Mouse (Mus musculus): ENCODE measurements around the gene Gm12216. TPM values are rescaled to one million over a fixed set of nuclear protein-coding genes. Genes with fewer than 3 reads are reported as not detected.

Gm12216 gene
- polyA plus RNA-seq, 1 experiment from 2014 or later: 1.4 TPM

DNA sequence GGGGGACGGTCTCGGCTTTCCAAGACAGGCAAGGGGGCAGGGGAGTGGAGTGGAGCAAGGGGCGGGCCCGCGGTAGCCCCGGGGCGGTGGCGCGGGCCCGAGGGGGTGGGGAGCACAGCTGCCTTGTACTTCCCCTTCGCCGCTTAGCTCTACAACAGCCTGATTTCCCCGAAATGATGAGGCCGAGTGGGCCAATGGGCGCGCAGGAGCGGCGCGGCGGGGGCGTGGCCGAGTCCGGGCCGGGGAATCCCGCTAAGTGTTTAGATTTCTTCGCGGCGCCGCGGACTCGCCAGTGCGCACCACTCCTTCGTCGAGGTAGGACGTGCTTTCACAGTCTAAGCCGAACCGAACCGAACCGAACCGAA lies 89.3 kb downstream of the Gm12216 start, which contains the start of gene Irf1:
Gene Irf1 (plus strand): TSS at position 255 of the 365 bp plus-strand sequence.
- H3K36me3 ChIP-seq (ENCODE audit: control insufficient read depth, insufficient read depth, low read length): peaks cover 23% of the 10 kb centered on the region
- peaks cover 16% of the 10 kb centered on the region; the same call in 1 of the 2 replicates for H3K4me1 ChIP-seq (replicated peaks; ENCODE audit: control insufficient read depth, insufficient read depth, low read length)
- H3K27ac ChIP-seq (ENCODE audit: low read depth): peak within 1 kb of the TSS; percentile 87
- peak within 1 kb of the TSS; percentile 88 for H3K4me3 ChIP-seq (ENCODE audit: low read depth, low read length)
- peak within 1 kb of the TSS; percentile 75 for H3K4me2 ChIP-seq (ENCODE audit: low read length)
- DNase-seq (ENCODE audit: low spot score) (no peak), ATAC-seq (replicated peaks; ENCODE audit: low FRiP score, low TSS enrichment, low read depth) (peak; percentile 92)
- H3K9me3 ChIP-seq (ENCODE audit: control insufficient read depth, low read length): no peaks in the 10 kb centered on the region
- WGBS: under 1% methylated on average over 40 of the region's 40 CpGs
- H3K27me3 ChIP-seq (replicated peaks; ENCODE audit: control insufficient read depth, insufficient read depth, low read length): no peaks in the 10 kb centered on the region
- peak within 1 kb of the TSS; percentile 73 for H3K9ac ChIP-seq (ENCODE audit: low read length)

DNA sequence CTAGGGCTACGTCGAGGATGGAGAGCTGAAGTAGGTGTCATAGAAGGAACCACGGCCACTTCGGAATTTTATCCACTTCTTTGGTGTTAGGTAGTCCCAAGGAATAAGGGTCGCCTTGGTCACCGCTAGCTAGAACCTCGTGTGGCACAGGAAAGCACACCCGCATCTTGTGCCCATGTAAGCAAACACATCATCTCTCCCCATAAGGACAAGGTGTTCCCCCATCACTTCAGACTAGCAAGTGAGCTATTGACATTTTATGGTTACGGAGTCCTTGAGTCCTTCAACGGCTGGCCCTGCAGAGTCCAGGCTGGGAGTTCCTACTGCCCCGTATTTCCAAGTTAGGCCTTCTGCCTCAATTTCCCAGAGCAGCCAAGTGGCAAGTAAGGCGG lies 89.9 kb downstream of the Gm12216 start:
- peaks cover 18% of the 10 kb centered on the region; the same call in 1 of the 2 replicates for H3K4me1 ChIP-seq (replicated peaks; ENCODE audit: control insufficient read depth, insufficient read depth, low read length)
- DNase-seq (ENCODE audit: low spot score) (no peak), ATAC-seq (replicated peaks; ENCODE audit: low FRiP score, low TSS enrichment, low read depth) (no peak)
- no peaks in the 10 kb centered on the region for H3K27me3 ChIP-seq (replicated peaks; ENCODE audit: control insufficient read depth, insufficient read depth, low read length)
- no peaks in the 10 kb centered on the region for H3K9me3 ChIP-seq (ENCODE audit: control insufficient read depth, low read length)
- peak overlapping the region; percentile 75 for H3K4me2 ChIP-seq (ENCODE audit: low read length)
- WGBS: 56% methylated on average over 12 of the region's 12 CpGs
- 0 out of 2 replicates have a peak overlapping the region, but pooled peaks have one; percentile 87 for H3K27ac ChIP-seq (ENCODE audit: low read depth)
- H3K9ac ChIP-seq (ENCODE audit: low read length): peak overlapping the region; percentile 73; the same call in 1 of the 2 replicates
- H3K36me3 ChIP-seq (ENCODE audit: control insufficient read depth, insufficient read depth, low read length): peaks cover 17% of the 10 kb centered on the region
- H3K4me3 ChIP-seq (ENCODE audit: low read depth, low read length): peak overlapping the region; percentile 88; the same call in 1 of the 2 replicates

DNA sequence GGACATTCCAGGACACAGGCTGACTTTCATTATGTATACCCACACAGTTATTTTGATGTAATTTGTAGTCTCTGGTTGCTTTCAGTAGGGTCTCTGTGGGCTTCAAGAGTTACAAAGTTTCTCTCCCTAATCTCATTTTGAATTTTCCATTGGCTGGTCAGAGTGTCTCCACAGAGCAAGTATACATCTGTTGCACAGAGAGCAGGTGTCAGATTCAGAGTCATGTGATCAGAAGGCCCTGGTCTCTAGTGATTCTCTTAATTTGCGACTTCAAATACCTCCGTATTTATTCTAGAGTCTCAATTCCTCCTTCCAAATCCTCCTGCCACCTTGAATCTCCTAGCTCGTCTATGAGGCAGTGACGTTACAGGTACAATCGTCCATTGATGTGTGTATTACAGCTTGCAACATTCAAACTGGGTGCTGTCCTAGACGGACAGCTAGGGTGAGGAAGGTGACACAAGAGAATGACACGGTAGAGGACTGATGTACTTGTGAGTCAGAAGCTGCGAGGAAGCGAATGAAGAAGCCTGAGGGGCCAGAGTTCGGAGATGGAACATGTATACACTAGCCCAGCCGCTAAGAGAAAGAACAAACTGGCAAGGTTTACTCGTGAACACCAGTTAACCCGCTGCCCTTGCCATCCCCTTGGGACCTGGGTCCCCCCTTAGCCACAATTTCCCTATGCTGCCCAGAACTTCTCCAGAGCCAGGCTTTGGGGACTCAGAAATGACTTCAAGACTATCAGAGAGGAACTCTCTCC lies 90.5 kb downstream of the Gm12216 start:
- Histone ChIP-seq H3K9me3 (ENCODE audit: control insufficient read depth, low read length) (no peaks in the 10 kb centered on the region), H3K27ac (ENCODE audit: low read depth) (no peak overlapping the region), H3K4me2 (ENCODE audit: low read length) (no peak overlapping the region), H3K4me3 (ENCODE audit: low read depth, low read length) (no peak overlapping the region), H3K9ac (ENCODE audit: low read length) (no peak overlapping the region), H3K27me3 (replicated peaks; ENCODE audit: control insufficient read depth, insufficient read depth, low read length) (no peaks in the 10 kb centered on the region), H3K36me3 (ENCODE audit: control insufficient read depth, insufficient read depth, low read length) (peaks cover 11% of the 10 kb centered on the region), H3K4me1 (replicated peaks; ENCODE audit: control insufficient read depth, insufficient read depth, low read length) (peaks cover 24% of the 10 kb centered on the region)
- 80% methylated on average over 13 of the region's 13 CpGs for WGBS
- ATAC-seq (replicated peaks; ENCODE audit: low FRiP score, low TSS enrichment, low read depth): no peak
- no peak for DNase-seq (ENCODE audit: low spot score)

DNA sequence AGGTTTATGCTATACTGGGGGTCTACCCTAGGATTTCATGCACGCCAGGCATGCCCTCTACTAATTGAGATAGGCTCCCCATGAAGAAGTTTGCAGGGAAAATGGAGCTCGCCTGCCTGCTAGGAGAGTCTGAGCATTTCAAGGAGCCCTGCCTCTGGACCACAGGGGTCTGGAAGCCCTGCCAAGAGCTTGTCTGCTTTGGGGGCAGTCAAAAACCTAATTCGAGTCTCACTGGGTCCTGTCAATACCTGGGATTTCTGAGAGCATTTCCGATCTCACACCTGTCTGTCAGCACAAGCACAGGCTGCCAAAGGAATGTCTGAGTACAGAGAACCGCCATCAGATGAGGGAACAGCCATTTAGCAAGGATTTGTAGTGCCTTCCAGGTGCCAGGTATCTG lies 94.5 kb downstream of the Gm12216 start:
- no peak overlapping the region for H3K4me3 ChIP-seq (ENCODE audit: low read depth, low read length)
- no peak for ATAC-seq (replicated peaks; ENCODE audit: low FRiP score, low TSS enrichment, low read depth)
- peaks cover 52% of the 10 kb centered on the region for H3K4me1 ChIP-seq (replicated peaks; ENCODE audit: control insufficient read depth, insufficient read depth, low read length)
- no peaks in the 10 kb centered on the region for H3K9me3 ChIP-seq (ENCODE audit: control insufficient read depth, low read length)
- no peak for DNase-seq (ENCODE audit: low spot score)
- H3K27me3 ChIP-seq (replicated peaks; ENCODE audit: control insufficient read depth, insufficient read depth, low read length): no peaks in the 10 kb centered on the region
- peak overlapping the region; percentile 93 for H3K27ac ChIP-seq (ENCODE audit: low read depth)
- no peaks in the 10 kb centered on the region for H3K36me3 ChIP-seq (ENCODE audit: control insufficient read depth, insufficient read depth, low read length)
- no peak overlapping the region for H3K4me2 ChIP-seq (ENCODE audit: low read length)
- WGBS: 60% methylated on average over 5 of the region's 5 CpGs
- H3K9ac ChIP-seq (ENCODE audit: low read length): no peak overlapping the region

DNA sequence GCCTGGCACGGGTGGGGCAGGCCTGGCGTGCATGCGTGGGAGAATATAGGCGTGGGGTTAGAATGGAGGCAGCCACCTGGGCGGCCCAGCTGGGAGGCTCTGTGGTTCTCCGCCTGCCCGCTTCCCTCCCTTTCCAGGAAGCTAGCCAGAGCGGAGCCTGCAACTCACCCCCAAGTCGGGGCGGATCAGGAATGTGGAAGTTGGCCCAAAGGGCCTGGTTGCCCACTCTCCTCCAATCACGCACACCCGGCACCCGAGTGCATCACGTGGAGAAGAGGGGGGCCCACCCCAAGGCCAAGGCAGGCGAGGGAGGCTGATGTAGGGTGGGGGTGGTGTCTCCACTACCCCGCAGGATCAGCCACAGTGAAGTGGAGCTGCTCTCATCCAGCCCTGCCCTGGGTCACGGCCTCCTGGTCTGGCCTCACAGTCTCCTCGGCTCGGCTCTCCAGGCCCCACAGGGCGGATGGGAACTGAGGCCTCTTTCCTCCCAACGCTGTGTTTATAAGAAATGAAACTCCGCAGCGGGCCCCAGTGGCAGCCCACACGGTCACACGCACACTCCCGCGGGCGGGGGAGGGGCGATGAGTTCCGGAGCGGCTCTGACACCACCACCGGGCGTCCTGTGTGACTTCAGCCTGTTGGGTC lies 95.4 kb downstream of the Gm12216 start:
- H3K9ac ChIP-seq (ENCODE audit: low read length): peak overlapping the region; percentile 17
- peak overlapping the region; percentile 23 for H3K4me3 ChIP-seq (ENCODE audit: low read depth, low read length)
- peak overlapping the region; percentile 63 for H3K4me2 ChIP-seq (ENCODE audit: low read length)
- peaks cover 53% of the 10 kb centered on the region for H3K4me1 ChIP-seq (replicated peaks; ENCODE audit: control insufficient read depth, insufficient read depth, low read length)
- DNase-seq (ENCODE audit: low spot score) (peak; percentile 91), ATAC-seq (replicated peaks; ENCODE audit: low FRiP score, low TSS enrichment, low read depth) (peak; percentile 75)
- peak overlapping the region; percentile 93 for H3K27ac ChIP-seq (ENCODE audit: low read depth)
- H3K9me3 ChIP-seq (ENCODE audit: control insufficient read depth, low read length): no peaks in the 10 kb centered on the region
- H3K27me3 ChIP-seq (replicated peaks; ENCODE audit: control insufficient read depth, insufficient read depth, low read length): no peaks in the 10 kb centered on the region
- WGBS: 2% methylated on average over 33 of the region's 33 CpGs
- no peaks in the 10 kb centered on the region for H3K36me3 ChIP-seq (ENCODE audit: control insufficient read depth, insufficient read depth, low read length)

DNA sequence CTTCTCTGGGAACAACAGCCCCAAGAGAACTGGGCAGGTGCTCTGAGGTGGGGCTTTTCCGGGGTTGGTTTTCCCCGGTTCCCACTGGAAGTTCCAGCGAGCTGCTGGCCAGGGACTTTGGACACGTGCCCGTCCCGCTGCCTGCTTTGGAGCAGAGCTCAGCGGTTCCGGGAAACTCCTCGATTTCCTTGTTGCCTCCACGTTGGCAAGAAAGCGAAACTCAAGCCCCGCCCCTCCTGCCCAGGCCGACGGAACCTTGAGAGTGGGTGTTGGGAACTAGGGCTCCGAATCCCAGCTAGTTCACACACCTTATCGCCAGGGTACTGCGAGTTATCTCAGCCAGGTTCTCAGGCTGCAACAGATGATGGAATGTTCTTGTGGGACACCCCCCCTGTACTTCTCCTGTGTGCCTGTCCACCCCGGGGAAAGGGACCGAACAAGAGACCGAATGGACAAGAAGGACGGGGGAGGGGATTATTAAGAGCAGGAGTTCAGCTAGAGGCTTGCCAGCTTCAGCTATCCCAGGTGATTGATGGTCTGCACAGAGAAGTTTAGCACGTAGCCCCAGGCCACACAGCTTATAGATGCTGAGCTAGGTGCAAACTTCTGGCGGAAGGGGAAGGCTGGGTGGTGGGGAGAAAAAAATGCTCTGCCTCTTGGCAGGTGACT lies 96.1 kb downstream of the Gm12216 start:
- Histone ChIP-seq H3K27me3 (replicated peaks; ENCODE audit: control insufficient read depth, insufficient read depth, low read length) (no peaks in the 10 kb centered on the region), H3K9me3 (ENCODE audit: control insufficient read depth, low read length) (no peaks in the 10 kb centered on the region), H3K4me1 (replicated peaks; ENCODE audit: control insufficient read depth, insufficient read depth, low read length) (peaks cover 56% of the 10 kb centered on the region), H3K9ac (ENCODE audit: low read length) (peak overlapping the region; percentile 17), H3K4me3 (ENCODE audit: low read depth, low read length) (peak overlapping the region; percentile 23), H3K4me2 (ENCODE audit: low read length) (peak overlapping the region; percentile 63), H3K27ac (ENCODE audit: low read depth) (peak overlapping the region; percentile 93), H3K36me3 (ENCODE audit: control insufficient read depth, insufficient read depth, low read length) (no peaks in the 10 kb centered on the region)
- 5% methylated on average over 23 of the region's 23 CpGs for WGBS
- ATAC-seq (replicated peaks; ENCODE audit: low FRiP score, low TSS enrichment, low read depth) (peak; percentile 36), DNase-seq (ENCODE audit: low spot score) (peak; percentile 89)

DNA sequence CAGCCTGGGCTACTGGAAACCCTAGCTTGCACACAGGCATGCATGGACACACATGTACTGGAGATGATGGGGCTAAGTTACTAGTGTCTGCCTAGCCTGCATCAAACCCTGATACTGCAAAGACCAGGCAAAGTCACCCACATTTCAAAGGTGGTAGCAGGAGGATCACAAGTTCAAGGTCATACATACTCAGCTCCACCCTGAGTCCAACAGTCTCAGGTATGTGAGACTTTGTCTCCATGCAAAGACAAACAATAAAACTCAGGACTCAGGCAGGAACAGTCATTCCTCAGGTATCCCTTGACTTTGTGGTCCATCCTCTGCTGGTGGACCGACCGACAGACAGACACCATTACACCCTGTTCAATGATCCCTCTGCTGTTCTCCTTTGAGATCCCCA lies 96.6 kb downstream of the Gm12216 start:
- no peak for ATAC-seq (replicated peaks; ENCODE audit: low FRiP score, low TSS enrichment, low read depth)
- H3K9me3 ChIP-seq (ENCODE audit: control insufficient read depth, low read length): no peaks in the 10 kb centered on the region
- H3K27me3 ChIP-seq (replicated peaks; ENCODE audit: control insufficient read depth, insufficient read depth, low read length): no peaks in the 10 kb centered on the region
- H3K36me3 ChIP-seq (ENCODE audit: control insufficient read depth, insufficient read depth, low read length): no peaks in the 10 kb centered on the region
- DNase-seq (ENCODE audit: low spot score): no peak
- 0 out of 2 replicates have a peak overlapping the region, but pooled peaks have one; percentile 23 for H3K4me3 ChIP-seq (ENCODE audit: low read depth, low read length)
- peaks cover 56% of the 10 kb centered on the region for H3K4me1 ChIP-seq (replicated peaks; ENCODE audit: control insufficient read depth, insufficient read depth, low read length)
- WGBS: 56% methylated on average over 2 of the region's 2 CpGs
- H3K27ac ChIP-seq (ENCODE audit: low read depth): peak overlapping the region; percentile 93
- peak overlapping the region; percentile 17 for H3K9ac ChIP-seq (ENCODE audit: low read length)
- H3K4me2 ChIP-seq (ENCODE audit: low read length): peak overlapping the region; percentile 63

DNA sequence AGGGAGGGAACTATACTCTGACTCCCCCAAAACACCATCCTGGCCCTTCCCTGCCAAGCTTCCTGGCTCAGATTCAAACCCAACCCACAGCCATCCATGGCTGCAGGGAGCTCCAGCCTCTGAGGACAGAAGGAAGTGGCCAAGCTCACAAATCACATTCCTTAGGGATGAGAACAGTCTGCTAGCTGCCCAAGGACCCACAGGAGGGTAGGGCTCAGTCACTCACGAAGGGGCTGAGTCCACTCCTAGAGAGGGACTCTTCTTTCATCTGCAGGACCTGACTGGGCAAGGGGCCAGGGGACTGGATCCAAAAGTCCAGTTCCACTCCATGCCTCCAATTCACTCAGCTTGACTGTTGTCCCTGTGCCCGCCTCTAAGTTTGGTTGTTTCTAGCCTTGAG lies 97.2 kb downstream of the Gm12216 start:
- DNase-seq (ENCODE audit: low spot score) (no peak), ATAC-seq (replicated peaks; ENCODE audit: low FRiP score, low TSS enrichment, low read depth) (no peak)
- H3K27me3 ChIP-seq (replicated peaks; ENCODE audit: control insufficient read depth, insufficient read depth, low read length): no peaks in the 10 kb centered on the region
- no peaks in the 10 kb centered on the region for H3K36me3 ChIP-seq (ENCODE audit: control insufficient read depth, insufficient read depth, low read length)
- no peak overlapping the region for H3K4me3 ChIP-seq (ENCODE audit: low read depth, low read length)
- 37% methylated on average over 2 of the region's 2 CpGs for WGBS
- peak overlapping the region; percentile 93 for H3K27ac ChIP-seq (ENCODE audit: low read depth)
- H3K9me3 ChIP-seq (ENCODE audit: control insufficient read depth, low read length): no peaks in the 10 kb centered on the region
- no peak overlapping the region for H3K4me2 ChIP-seq (ENCODE audit: low read length)
- H3K9ac ChIP-seq (ENCODE audit: low read length): no peak overlapping the region
- peaks cover 56% of the 10 kb centered on the region for H3K4me1 ChIP-seq (replicated peaks; ENCODE audit: control insufficient read depth, insufficient read depth, low read length)

All from intestine, embryonic 14.5 days (tissue).